Mouse (Mus musculus) heart, adult 8-10 months (tissue): Measurements from ENCODE around the gene Spry2. TPM values are rescaled to one million over a fixed set of nuclear protein-coding genes. Genes with fewer than 3 reads are reported as not detected.

Source experiments
- DNase-seq: peaks from one replicate; pipeline ENCODE4 v3.0.0; 2022; ENCODE audit warnings: low spot score
- total RNA-seq, 4 experiments: library from RNA; stranded (reverse); gene quantifications; 2 replicates each; pipeline ENCODE4 v1.2.4; 2022

The Spry2 gene
- total RNA-seq = 10 to 100 TPM; 22.3 to 23.3 (median 22.4) TPM

- DNase-seq = peak; percentile 95
These were observed at the start of gene Spry2 for GRCm38 (mm10) chr14:105896791-105897568. Gene Spry2, minus strand, starts transcription at chr14:105896819.

- no peak for DNase-seq
These were observed 44.7 kb upstream of the Spry2 start for GRCm38 (mm10) chr14:105941353-105941752.

- DNase-seq = no peak
These were observed 30.1 kb upstream of the Spry2 start for GRCm38 (mm10) chr14:105926726-105927125.

- DNase-seq = no peak
These were observed 28.7 kb upstream of the Spry2 start for GRCm38 (mm10) chr14:105925305-105925704.

- DNase-seq = no peak
These were observed 28.1 kb upstream of the Spry2 start for GRCm38 (mm10) chr14:105924712-105925111.

- DNase-seq = no peak
These were observed 26.3 kb upstream of the Spry2 start for GRCm38 (mm10) chr14:105922874-105923273.

- no peak for DNase-seq
These were observed 25.8 kb upstream of the Spry2 start for GRCm38 (mm10) chr14:105922427-105922826.

- no peak for DNase-seq
These were observed 24.6 kb upstream of the Spry2 start for GRCm38 (mm10) chr14:105921217-105921695.

GRCm38 (mm10) chr14:105920395-105921216, 24.0 kb upstream of the Spry2 start:
- no peak for DNase-seq

GRCm38 (mm10) chr14:105907216-105907615, 10.6 kb upstream of the Spry2 start:
- no peak for DNase-seq

- no peak for DNase-seq
These were observed 9.3 kb upstream of the Spry2 start for GRCm38 (mm10) chr14:105905935-105906334.

GRCm38 (mm10) chr14:105905509-105905908, 8.9 kb upstream of the Spry2 start:
- DNase-seq = no peak

GRCm38 (mm10) chr14:105902807-105903206, 6.2 kb upstream of the Spry2 start:
- DNase-seq = no peak

GRCm38 (mm10) chr14:105900841-105901240, 4.2 kb upstream of the Spry2 start:
- DNase-seq = no peak

GRCm38 (mm10) chr14:105899116-105899515, 2.5 kb upstream of the Spry2 start:
- no peak for DNase-seq

GRCm38 (mm10) chr14:105898266-105899111, 1.9 kb upstream of the Spry2 start:
- DNase-seq = peak; percentile 86

GRCm38 (mm10) chr14:105897569-105898101, 1.0 kb upstream of the Spry2 start:
- DNase-seq = peak; percentile 54

- DNase-seq = peak; percentile 50
These were observed 513 bp downstream of the Spry2 start for GRCm38 (mm10) chr14:105895961-105896651.

- no peak for DNase-seq
These were observed 1.4 kb downstream of the Spry2 start for GRCm38 (mm10) chr14:105894971-105895873.

- DNase-seq = no peak
These were observed 3.0 kb downstream of the Spry2 start for GRCm38 (mm10) chr14:105893623-105893995.
